Mouse (Mus musculus): ENCODE data around the gene Olfr52. TPM values are rescaled to one million over a fixed set of nuclear protein-coding genes. Genes with fewer than 3 reads are reported as not detected.

Olfr52 gene
- polyA plus RNA-seq, 1 experiment from 2014 or later = not detected

- H3K9ac ChIP-seq (ENCODE audit: low read depth, low read length) = no peak within 1 kb of the TSS
- 92% methylated on average over 2 of the region's 2 CpGs for WGBS
These were observed 23.7 kb downstream of the Olfr52 start, which contains the start of gene Olfr1042 for GRCm38 (mm10) chr2:86161738-86162137. Gene Olfr1042 (minus strand): TSS chr2:86161838.

GRCm38 (mm10) chr2:86146632-86147031 lies 38.9 kb downstream of the Olfr52 start, which contains the start of gene Olfr1040:
Gene Olfr1040 (minus strand): TSS chr2:86146732.
- ATAC-seq (ENCODE audit: low FRiP score, low TSS enrichment) = no peak
- no peaks in the 10 kb centered on the region for H3K27me3 ChIP-seq (ENCODE audit: control insufficient read depth, insufficient read depth, low read length)
- no peaks in the 10 kb centered on the region for H3K9me3 ChIP-seq (ENCODE audit: control insufficient read depth, low read length)
- H3K36me3 ChIP-seq (ENCODE audit: control insufficient read depth, insufficient read depth, low read length) = no peaks in the 10 kb centered on the region
- no peak within 1 kb of the TSS for H3K27ac ChIP-seq (ENCODE audit: low read depth, low read length)
- no peak within 1 kb of the TSS for H3K4me2 ChIP-seq (replicated peaks; ENCODE audit: low read depth, low read length)
- H3K9ac ChIP-seq (ENCODE audit: low read depth, low read length) = no peak within 1 kb of the TSS
- 83% methylated on average over 1 of the region's 1 CpGs for WGBS
- H3K4me1 ChIP-seq (ENCODE audit: control insufficient read depth, insufficient read depth, low read length) = no peaks in the 10 kb centered on the region
- no peak within 1 kb of the TSS for H3K4me3 ChIP-seq (ENCODE audit: low read length)

More at GRCm38 (mm10) chr2:86161738-86162137, 23.7 kb downstream of the Olfr52 start, which contains the start of gene Olfr1042:
- Histone ChIP-seq H3K27me3 (ENCODE audit: control insufficient read depth, insufficient read depth, low read length) (no peaks in the 10 kb centered on the region), H3K27ac (ENCODE audit: low read depth, low read length) (no peak within 1 kb of the TSS), H3K4me2 (replicated peaks; ENCODE audit: low read depth, low read length) (no peak within 1 kb of the TSS), H3K9me3 (ENCODE audit: control insufficient read depth, low read length) (no peaks in the 10 kb centered on the region), H3K4me3 (ENCODE audit: low read length) (no peak within 1 kb of the TSS), H3K36me3 (ENCODE audit: control insufficient read depth, insufficient read depth, low read length) (no peaks in the 10 kb centered on the region), H3K4me1 (ENCODE audit: control insufficient read depth, insufficient read depth, low read length) (no peaks in the 10 kb centered on the region)
- no peak for ATAC-seq (ENCODE audit: low FRiP score, low TSS enrichment)

- ATAC-seq (ENCODE audit: low FRiP score, low TSS enrichment) = no peak
- no peak within 1 kb of the TSS for H3K4me3 ChIP-seq (ENCODE audit: low read length)
- no peak within 1 kb of the TSS for H3K4me2 ChIP-seq (replicated peaks; ENCODE audit: low read depth, low read length)
- no peak within 1 kb of the TSS for H3K9ac ChIP-seq (ENCODE audit: low read depth, low read length)
- no peaks in the 10 kb centered on the region for H3K9me3 ChIP-seq (ENCODE audit: control insufficient read depth, low read length)
- H3K4me1 ChIP-seq (ENCODE audit: control insufficient read depth, insufficient read depth, low read length) = no peaks in the 10 kb centered on the region
- H3K36me3 ChIP-seq (ENCODE audit: control insufficient read depth, insufficient read depth, low read length) = no peaks in the 10 kb centered on the region
- no peaks in the 10 kb centered on the region for H3K27me3 ChIP-seq (ENCODE audit: control insufficient read depth, insufficient read depth, low read length)
- WGBS = 88% methylated on average over 1 of the region's 1 CpGs
- H3K27ac ChIP-seq (ENCODE audit: low read depth, low read length) = no peak within 1 kb of the TSS
These were observed 49.7 kb downstream of the Olfr52 start, which contains the start of gene Olfr1039 for GRCm38 (mm10) chr2:86135828-86136227. Gene Olfr1039 (minus strand): TSS chr2:86135928.

Other genes with a start within 250 kb of the Olfr52 start
- not detected in 2 replicates for gene Olfr1028, start 235.2 kb downstream of the Olfr52 start, polyA plus RNA-seq (2014; fragmentation: Nextera tagmentation; extraction: Ambion mirVana)
- gene Olfr1029, start 211.8 kb downstream of the Olfr52 start, polyA plus RNA-seq (2014; fragmentation: Nextera tagmentation; extraction: Ambion mirVana) = not detected in 2 replicates
- gene Olfr1030, start 206.4 kb downstream of the Olfr52 start, polyA plus RNA-seq (2014; fragmentation: Nextera tagmentation; extraction: Ambion mirVana) = not detected in 2 replicates
- gene Olfr1031, start 195.4 kb downstream of the Olfr52 start, polyA plus RNA-seq (2014; fragmentation: Nextera tagmentation; extraction: Ambion mirVana) = not detected in 2 replicates
- gene Olfr1032, start 180.1 kb downstream of the Olfr52 start, polyA plus RNA-seq (2014; fragmentation: Nextera tagmentation; extraction: Ambion mirVana) = not detected in 2 replicates
- 1.3 and 3.2 TPM in 2 replicates for gene Olfr1033, start 165.1 kb downstream of the Olfr52 start, polyA plus RNA-seq (2014; fragmentation: Nextera tagmentation; extraction: Ambion mirVana)
- 0.17 TPM in 1 of 2 replicates, not detected in the other for gene Olfr1034, start 139.8 kb downstream of the Olfr52 start, polyA plus RNA-seq (2014; fragmentation: Nextera tagmentation; extraction: Ambion mirVana)
- not detected in 2 replicates for gene Olfr1036, start 111.7 kb downstream of the Olfr52 start, polyA plus RNA-seq (2014; fragmentation: Nextera tagmentation; extraction: Ambion mirVana)
- not detected in 2 replicates for gene Olfr1037, start 98.3 kb downstream of the Olfr52 start, polyA plus RNA-seq (2014; fragmentation: Nextera tagmentation; extraction: Ambion mirVana)
- not detected in 2 replicates for gene Olfr1039, start 49.8 kb downstream of the Olfr52 start, polyA plus RNA-seq (2014; fragmentation: Nextera tagmentation; extraction: Ambion mirVana)
- gene Olfr1040, start 39.0 kb downstream of the Olfr52 start, polyA plus RNA-seq (2014; fragmentation: Nextera tagmentation; extraction: Ambion mirVana) = not detected in 2 replicates
- not detected in 2 replicates for gene Olfr1042, start 23.8 kb downstream of the Olfr52 start, polyA plus RNA-seq (2014; fragmentation: Nextera tagmentation; extraction: Ambion mirVana)
- gene Olfr1043, start 18.2 kb downstream of the Olfr52 start, polyA plus RNA-seq (2014; fragmentation: Nextera tagmentation; extraction: Ambion mirVana) = not detected in 2 replicates
- gene Olfr1044, start 7.9 kb downstream of the Olfr52 start, polyA plus RNA-seq (2014; fragmentation: Nextera tagmentation; extraction: Ambion mirVana) = not detected in 2 replicates
- not detected in 2 replicates for gene Olfr1045, start 17.3 kb upstream of the Olfr52 start, polyA plus RNA-seq (2014; fragmentation: Nextera tagmentation; extraction: Ambion mirVana)
- gene Olfr1046, start 33.6 kb upstream of the Olfr52 start, polyA plus RNA-seq (2014; fragmentation: Nextera tagmentation; extraction: Ambion mirVana) = not detected in 2 replicates
- not detected in 2 replicates for gene Olfr1047, start 45.7 kb upstream of the Olfr52 start, polyA plus RNA-seq (2014; fragmentation: Nextera tagmentation; extraction: Ambion mirVana)
- not detected in 2 replicates for gene Olfr1048, start 54.6 kb upstream of the Olfr52 start, polyA plus RNA-seq (2014; fragmentation: Nextera tagmentation; extraction: Ambion mirVana)
- gene Olfr1049, start 72.6 kb upstream of the Olfr52 start, polyA plus RNA-seq (2014; fragmentation: Nextera tagmentation; extraction: Ambion mirVana) = not detected in 2 replicates
- not detected in 2 replicates for gene Olfr1051, start 93.4 kb upstream of the Olfr52 start, polyA plus RNA-seq (2014; fragmentation: Nextera tagmentation; extraction: Ambion mirVana)
- not detected in 2 replicates for gene Olfr1052, start 106.8 kb upstream of the Olfr52 start, polyA plus RNA-seq (2014; fragmentation: Nextera tagmentation; extraction: Ambion mirVana)
- not detected in 2 replicates for gene Olfr1053, start 129.6 kb upstream of the Olfr52 start, polyA plus RNA-seq (2014; fragmentation: Nextera tagmentation; extraction: Ambion mirVana)
- gene Olfr1054, start 149.8 kb upstream of the Olfr52 start, polyA plus RNA-seq (2014; fragmentation: Nextera tagmentation; extraction: Ambion mirVana) = not detected in 2 replicates
- gene Olfr1055, start 164.6 kb upstream of the Olfr52 start, polyA plus RNA-seq (2014; fragmentation: Nextera tagmentation; extraction: Ambion mirVana) = not detected in 2 replicates
- gene Olfr1056, start 176.8 kb upstream of the Olfr52 start, polyA plus RNA-seq (2014; fragmentation: Nextera tagmentation; extraction: Ambion mirVana) = not detected in 2 replicates
- not detected in 2 replicates for gene Olfr1057, start 192.7 kb upstream of the Olfr52 start, polyA plus RNA-seq (2014; fragmentation: Nextera tagmentation; extraction: Ambion mirVana)
- gene Olfr1058, start 202.9 kb upstream of the Olfr52 start, polyA plus RNA-seq (2014; fragmentation: Nextera tagmentation; extraction: Ambion mirVana) = not detected in 2 replicates
- not detected in 2 replicates for gene Olfr1061, start 228.4 kb upstream of the Olfr52 start, polyA plus RNA-seq (2014; fragmentation: Nextera tagmentation; extraction: Ambion mirVana)
- not detected in 2 replicates for gene Olfr1062, start 241.1 kb upstream of the Olfr52 start, polyA plus RNA-seq (2014; fragmentation: Nextera tagmentation; extraction: Ambion mirVana)